Mouse (Mus musculus) CD4-positive, CD25-positive, alpha-beta regulatory T cell, adult 4 months (primary cell): ENCODE measurements around the gene Nr1d1. TPM values are rescaled to one million over a fixed set of nuclear protein-coding genes. Genes with fewer than 3 reads are reported as not detected.

ENCODE experiments used
- ATAC-seq: one replicate; pipeline ENCODE4 v1.8.0; 2017
- polyA plus RNA-seq, 2 experiments: library from polyadenylated mRNA; unstranded; fragments of 100-300 nt; shearing (Covaris generic); gene quantifications; one replicate each; pipeline ENCODE4 v1.2.1; 2017

Gene Nr1d1
- polyA plus RNA-seq, 2 experiments from 2014 or later = 4.9 to 12.3 TPM

GRCm38 (mm10) chr11:98769007-98769954 is 5.9 kb downstream of the Nr1d1 start:
- no peak for ATAC-seq

- ATAC-seq = no peak
These were observed 6.8 kb downstream of the Nr1d1 start for GRCm38 (mm10) chr11:98768127-98769006.

- no peak for ATAC-seq
These were observed 7.4 kb downstream of the Nr1d1 start for GRCm38 (mm10) chr11:98767713-98768112.

- ATAC-seq = no peak
These were observed 7.9 kb downstream of the Nr1d1 start for GRCm38 (mm10) chr11:98767276-98767675.

- no peak for ATAC-seq
These were observed 8.3 kb downstream of the Nr1d1 start for GRCm38 (mm10) chr11:98766816-98767215.

GRCm38 (mm10) chr11:98766346-98766745 is 8.8 kb downstream of the Nr1d1 start:
- no peak for ATAC-seq

GRCm38 (mm10) chr11:98765421-98766309 is 9.5 kb downstream of the Nr1d1 start:
- no peak for ATAC-seq

- ATAC-seq = no peak
These were observed 10.4 kb downstream of the Nr1d1 start for GRCm38 (mm10) chr11:98764746-98765145.

GRCm38 (mm10) chr11:98764091-98764490 is 11.0 kb downstream of the Nr1d1 start:
- no peak for ATAC-seq

- ATAC-seq = no peak
These were observed 11.7 kb downstream of the Nr1d1 start for GRCm38 (mm10) chr11:98763502-98763861.

- ATAC-seq = no peak
These were observed 12.2 kb downstream of the Nr1d1 start for GRCm38 (mm10) chr11:98762756-98763501.

- ATAC-seq = no peak
These were observed 13.2 kb downstream of the Nr1d1 start for GRCm38 (mm10) chr11:98761939-98762338.

GRCm38 (mm10) chr11:98756711-98757110 is 18.4 kb downstream of the Nr1d1 start:
- ATAC-seq = no peak

GRCm38 (mm10) chr11:98755726-98756380 is 19.3 kb downstream of the Nr1d1 start:
- ATAC-seq = no peak

GRCm38 (mm10) chr11:98754621-98755181 is 20.4 kb downstream of the Nr1d1 start:
- ATAC-seq = peak; percentile 60

- ATAC-seq = no peak
These were observed 20.9 kb downstream of the Nr1d1 start for GRCm38 (mm10) chr11:98754151-98754620.

- ATAC-seq = no peak
These were observed 21.9 kb downstream of the Nr1d1 start for GRCm38 (mm10) chr11:98753264-98753663.

- ATAC-seq = no peak
These were observed 22.5 kb downstream of the Nr1d1 start for GRCm38 (mm10) chr11:98752562-98753140.

GRCm38 (mm10) chr11:98751221-98751782 is 23.8 kb downstream of the Nr1d1 start:
- ATAC-seq = no peak
